Mouse (Mus musculus) embryonic facial prominence, embryonic 13.5 days (tissue): ENCODE data around the gene Armcx4. TPM values are rescaled to one million over a fixed set of nuclear protein-coding genes. Genes with fewer than 3 reads are reported as not detected.
A peak's percentile ranks its signal among the peaks of the same experiment; 100 is the strongest.
"Not testable (repeated sequence)": the region's sequence is repeated elsewhere in the genome, so short reads cannot be mapped to it uniquely, and the experiment has no call there.

Experiments used
- ATAC-seq: fragments of 200-750 bp; cut with Nextera tagmentation; 2 replicates; pipeline ENCODE4 v1.8.0; 2017; ENCODE audit warnings: low read depth; ENCODE audit not compliant: insufficient number of reproducible peaks, insufficient read depth, low FRiP score, low TSS enrichment
- H3K27ac ChIP-seq: fragments of 300-500 bp; sonication (generic); 2 replicates; pipeline ENCODE4 v1.5.1; 2015; ENCODE audit warnings: moderate library complexity, mild to moderate bottlenecking, inconsistent platforms
- H3K27me3 ChIP-seq: fragments of 300-500 bp; sonication (generic); 2 replicates; pipeline ENCODE4 v1.6.1; 2015; ENCODE audit warnings: mild to moderate bottlenecking, inconsistent platforms
- H3K36me3 ChIP-seq: fragments of 300-500 bp; sonication (generic); 2 replicates; pipeline ENCODE4 v1.6.1; 2015; ENCODE audit warnings: mild to moderate bottlenecking, inconsistent platforms
- H3K4me1 ChIP-seq: fragments of 300-500 bp; sonication (generic); 2 replicates; pipeline ENCODE4 v1.6.1; 2015; ENCODE audit warnings: inconsistent platforms
- H3K4me2 ChIP-seq: fragments of 300-500 bp; sonication (generic); 2 replicates; pipeline ENCODE4 v1.6.1; 2015; ENCODE audit warnings: moderate library complexity, mild to moderate bottlenecking, inconsistent platforms
- H3K4me3 ChIP-seq: fragments of 300-500 bp; sonication (generic); 2 replicates; pipeline ENCODE4 v1.5.1; 2015; ENCODE audit warnings: mild to moderate bottlenecking, inconsistent platforms
- H3K9ac ChIP-seq: fragments of 300-500 bp; sonication (generic); 2 replicates; pipeline ENCODE4 v1.6.1; 2015; ENCODE audit warnings: mild to moderate bottlenecking, inconsistent platforms
- H3K9me3 ChIP-seq: fragments of 300-500 bp; sonication (generic); 2 replicates; pipeline ENCODE4 v1.6.1; 2016; ENCODE audit warnings: inconsistent platforms
- WGBS: fragments of 180-500 bp; shearing (Covaris S2); methylation state at CpG from one replicate; pipeline ENCODE4 v1.1.7; 2015; ENCODE audit warnings: mixed read lengths; 5-methylcytosine and 5-hydroxymethylcytosine counted together
- polyA plus RNA-seq: library from polyadenylated mRNA; unstranded; fragments of >200 nt; fragmentation: Nextera tagmentation; extraction: Ambion mirVana; gene quantifications from 2 replicates; pipeline ENCODE4 v1.2.1, GENCODE M21; 2015

The Armcx4 gene
- polyA plus RNA-seq, 1 experiment from 2014 or later = 6.6 TPM

DNA sequence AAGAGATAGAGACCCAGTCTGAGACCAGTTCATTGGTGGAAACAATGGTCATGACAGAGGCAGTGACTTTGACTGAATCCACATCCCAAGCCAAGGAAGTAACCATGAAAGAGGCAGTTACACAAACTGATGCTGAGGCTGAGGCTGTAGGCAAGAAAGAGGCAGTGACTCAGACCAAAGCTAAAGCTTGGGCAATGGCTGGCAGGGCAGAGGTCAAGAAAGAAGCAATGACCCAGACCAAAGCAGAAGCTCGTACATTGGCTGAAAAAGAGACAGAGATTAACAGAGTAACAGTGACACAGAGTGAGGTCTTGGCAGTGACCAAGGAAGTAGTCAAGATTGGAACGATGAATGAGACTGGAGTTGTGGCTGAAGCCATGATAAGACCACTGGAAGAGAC is 3.4 kb downstream of the Armcx4 start:
- WGBS = 84% methylated on average over 2 of the region's 2 CpGs
- peaks cover 10% of the 10 kb centered on the region; the same call in 1 of the 2 replicates for H3K4me1 ChIP-seq
- H3K9ac ChIP-seq = no peak overlapping the region
- peaks cover 56% of the 10 kb centered on the region for H3K36me3 ChIP-seq
- no peaks in the 10 kb centered on the region for H3K9me3 ChIP-seq
- no peak overlapping the region for H3K4me2 ChIP-seq
- H3K27me3 ChIP-seq = peaks cover 35% of the 10 kb centered on the region
- H3K4me3 ChIP-seq = no peak overlapping the region
- ATAC-seq = no peak
- no peak overlapping the region for H3K27ac ChIP-seq

DNA sequence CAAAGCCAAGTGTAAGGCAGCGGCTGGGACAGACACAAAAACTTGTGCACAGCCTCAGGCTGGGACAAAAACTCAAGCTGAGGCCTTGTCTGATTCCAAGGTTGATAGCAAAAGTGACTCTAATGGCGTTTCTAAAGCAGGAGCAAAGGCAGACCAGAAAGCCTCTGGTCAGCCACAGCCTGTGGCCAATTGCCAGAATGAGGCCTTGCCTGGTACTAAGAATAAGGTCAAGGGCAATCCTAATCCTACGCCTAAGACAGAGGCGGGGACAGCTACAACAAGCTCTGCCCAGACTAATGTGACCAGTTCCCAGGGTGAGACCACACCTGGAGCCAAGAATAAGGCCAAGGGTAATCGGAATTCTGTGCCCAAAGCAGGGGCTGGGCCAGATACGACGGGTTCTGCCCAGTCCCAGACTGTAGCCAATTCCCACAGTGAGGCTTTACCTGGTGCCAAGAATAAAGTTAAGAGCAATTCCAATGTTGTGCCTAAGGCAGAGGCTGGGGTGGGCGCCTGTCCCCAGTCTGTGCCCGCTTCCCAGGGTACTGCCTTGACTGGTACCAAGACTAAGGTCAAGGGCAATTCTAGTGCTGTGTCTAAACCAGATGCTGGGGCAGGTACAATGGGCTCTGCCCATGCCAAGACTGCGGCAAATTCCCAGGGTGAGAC is 4.7 kb downstream of the Armcx4 start:
- Histone ChIP-seq H3K27me3 (peaks cover 38% of the 10 kb centered on the region), H3K4me3 (no peak overlapping the region), H3K27ac (no peak overlapping the region), H3K9me3 (no peaks in the 10 kb centered on the region), H3K4me2 (no peak overlapping the region), H3K4me1 (0 out of 2 replicates have a peak, but pooled peaks cover 3% of the 10 kb centered on the region), H3K9ac (no peak overlapping the region), H3K36me3 (peaks cover 67% of the 10 kb centered on the region)
- no peak for ATAC-seq
- WGBS = 87% methylated on average over 10 of the region's 10 CpGs

DNA sequence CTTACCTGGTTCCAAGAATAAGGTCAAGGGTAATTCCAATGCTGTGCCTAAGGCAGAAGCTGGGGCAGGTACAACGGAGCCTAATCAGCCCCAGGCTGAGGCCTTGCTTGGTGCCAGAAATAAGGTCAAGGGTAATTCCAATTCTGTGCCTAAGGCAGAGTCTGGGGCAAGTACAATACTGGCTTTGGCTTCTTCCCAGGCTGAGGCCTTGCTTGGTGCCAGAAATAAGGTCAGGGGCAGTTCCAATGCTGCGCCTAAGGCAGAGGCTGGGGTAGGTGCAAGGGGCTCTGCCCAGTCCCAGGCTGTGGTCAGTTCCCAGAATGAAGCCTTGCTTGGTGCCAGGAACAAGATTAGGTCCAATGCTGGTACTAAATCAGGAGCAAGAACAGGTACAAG is 5.2 kb downstream of the Armcx4 start:
- 85% methylated on average over 2 of the region's 2 CpGs for WGBS
- H3K9ac ChIP-seq = no peak overlapping the region
- no peaks in the 10 kb centered on the region for H3K9me3 ChIP-seq
- no peak overlapping the region for H3K27ac ChIP-seq
- peaks cover 67% of the 10 kb centered on the region for H3K36me3 ChIP-seq
- peaks cover 33% of the 10 kb centered on the region; the same call in 1 of the 2 replicates for H3K27me3 ChIP-seq
- H3K4me3 ChIP-seq = no peak overlapping the region
- ATAC-seq = no peak
- 0 out of 2 replicates have a peak, but pooled peaks cover 3% of the 10 kb centered on the region for H3K4me1 ChIP-seq
- no peak overlapping the region for H3K4me2 ChIP-seq

DNA sequence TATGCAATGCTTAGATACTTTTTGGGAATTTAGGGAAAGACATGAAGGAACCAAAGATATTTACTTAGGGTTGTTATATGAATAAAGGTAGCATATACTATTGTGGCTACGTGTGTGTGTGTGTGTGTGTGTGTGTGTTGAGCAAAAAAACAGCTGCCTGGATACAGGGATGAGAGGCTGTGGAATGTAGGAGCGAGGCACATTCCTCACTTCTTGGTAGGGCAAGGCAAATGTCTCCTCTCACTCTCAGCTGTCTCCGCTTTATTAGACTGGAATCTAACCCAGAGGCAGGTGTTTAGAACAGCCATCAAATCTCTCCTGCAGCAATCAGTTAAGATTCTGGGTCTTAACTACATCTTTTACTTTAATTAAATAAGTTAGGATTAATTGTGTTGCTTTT is 30.5 kb downstream of the Armcx4 start:
- H3K36me3 ChIP-seq = peaks cover 8% of the 10 kb centered on the region
- H3K27ac ChIP-seq = no peak overlapping the region
- peaks cover 21% of the 10 kb centered on the region for H3K27me3 ChIP-seq
- no peak for ATAC-seq
- 49% methylated on average over 3 of the region's 3 CpGs for WGBS
- peaks cover 4% of the 10 kb centered on the region; the same call in 1 of the 2 replicates for H3K4me1 ChIP-seq
- no peak overlapping the region for H3K9ac ChIP-seq
- H3K4me3 ChIP-seq = no peak overlapping the region
- no peaks in the 10 kb centered on the region for H3K9me3 ChIP-seq
- no peak overlapping the region for H3K4me2 ChIP-seq

DNA sequence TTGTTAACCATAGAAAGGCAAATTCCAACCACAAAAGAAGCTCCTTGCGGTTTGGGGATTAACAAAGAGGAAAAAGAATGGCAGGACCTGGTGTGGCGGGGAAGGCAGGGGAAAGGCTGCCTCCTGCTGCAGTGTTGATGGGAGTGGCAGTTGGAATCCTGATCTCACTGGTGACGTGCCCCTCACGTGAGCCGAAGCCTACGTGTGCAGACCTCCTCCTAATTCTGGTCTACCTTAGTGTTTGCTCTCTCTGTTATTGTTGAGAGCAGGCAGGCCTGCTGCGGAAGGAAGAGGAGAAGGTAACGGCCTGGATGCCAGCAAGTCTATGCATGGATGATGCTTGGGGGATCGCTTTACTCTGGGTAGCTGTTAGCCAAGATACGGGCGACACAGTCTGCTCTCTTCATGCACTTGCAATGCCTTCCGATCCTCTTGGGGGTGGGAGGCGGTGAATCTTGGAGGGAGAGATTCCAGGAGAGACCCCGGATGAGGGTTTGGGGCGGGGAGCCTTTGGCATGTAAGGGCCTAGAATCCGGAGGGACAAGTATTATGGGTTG is 31.5 kb downstream of the Armcx4 start, which contains the start of gene Armcx1:
Armcx1 (plus strand) TSS at position 212 of the 557 bp plus-strand sequence.
- ATAC-seq = peak; percentile 91
- Histone ChIP-seq H3K4me3 (peak within 1 kb of the TSS; percentile 51), H3K9ac (peak within 1 kb of the TSS; percentile 77), H3K9me3 (no peaks in the 10 kb centered on the region), H3K27ac (peak within 1 kb of the TSS; percentile 92), H3K36me3 (peaks cover 8% of the 10 kb centered on the region), H3K4me2 (peak within 1 kb of the TSS; percentile 53), H3K27me3 (peaks cover 23% of the 10 kb centered on the region), H3K4me1 (peaks cover 4% of the 10 kb centered on the region; the same call in 1 of the 2 replicates)
- WGBS = 17% methylated on average over 16 of the region's 16 CpGs

DNA sequence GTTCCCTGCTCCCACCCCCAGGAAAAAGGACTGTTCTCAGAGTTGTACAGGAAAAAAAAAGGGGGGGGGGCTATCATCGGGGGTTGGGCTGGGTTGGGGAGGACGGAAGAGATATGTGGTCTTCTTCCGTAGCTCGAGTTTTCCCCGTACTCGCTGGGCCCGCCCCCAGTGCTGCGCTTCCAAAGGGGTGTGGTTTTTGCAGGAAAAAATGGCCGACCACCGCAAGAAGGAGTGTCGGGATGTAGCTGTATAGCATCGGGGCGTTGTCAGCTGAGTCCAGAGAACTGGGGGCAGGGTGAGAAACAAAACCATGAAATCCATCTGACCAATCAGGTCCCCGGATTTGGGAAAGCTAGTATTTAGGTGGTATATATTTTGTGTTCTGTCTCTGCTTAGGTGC is 32.2 kb downstream of the Armcx4 start:
- 21% methylated on average over 14 of the region's 14 CpGs for WGBS
- peaks cover 4% of the 10 kb centered on the region; the same call in 1 of the 2 replicates for H3K4me1 ChIP-seq
- H3K27me3 ChIP-seq = peaks cover 23% of the 10 kb centered on the region
- ATAC-seq = peak; percentile 83; the same call in 1 of the 2 replicates
- H3K27ac ChIP-seq = peak overlapping the region; percentile 92
- H3K4me2 ChIP-seq = peak overlapping the region; percentile 53
- H3K4me3 ChIP-seq = peak overlapping the region; percentile 51
- peak overlapping the region; percentile 77 for H3K9ac ChIP-seq
- no peaks in the 10 kb centered on the region for H3K9me3 ChIP-seq
- H3K36me3 ChIP-seq = peaks cover 8% of the 10 kb centered on the region

DNA sequence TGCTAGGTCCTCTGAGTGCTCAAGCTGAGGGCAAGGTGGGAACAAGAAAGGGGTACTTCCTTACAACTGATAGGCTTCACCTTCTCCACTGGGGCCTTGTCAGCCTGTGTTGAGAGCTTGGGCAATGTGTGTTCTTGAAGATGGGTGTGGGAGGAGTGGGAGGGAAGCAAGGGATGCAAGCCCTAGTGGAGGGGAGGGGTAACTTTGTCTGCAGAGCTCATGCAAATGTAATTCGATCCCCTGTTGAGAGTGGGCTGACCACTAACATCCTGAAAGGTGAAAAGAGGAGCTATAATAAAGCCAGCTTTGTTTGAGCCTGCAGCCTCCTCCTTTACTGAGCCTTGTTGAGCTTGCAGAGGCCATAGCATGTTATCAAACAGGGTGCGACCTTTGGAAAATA is 37.4 kb downstream of the Armcx4 start:
- H3K9me3 ChIP-seq, H3K4me2 ChIP-seq, H3K4me1 ChIP-seq, H3K9ac ChIP-seq, H3K27ac ChIP-seq, H3K4me3 ChIP-seq, ATAC-seq, H3K36me3 ChIP-seq: not testable (repeated sequence)
- H3K27me3 ChIP-seq = peaks cover 24% of the 10 kb centered on the region
- WGBS = 39% methylated on average over 2 of the region's 2 CpGs

DNA sequence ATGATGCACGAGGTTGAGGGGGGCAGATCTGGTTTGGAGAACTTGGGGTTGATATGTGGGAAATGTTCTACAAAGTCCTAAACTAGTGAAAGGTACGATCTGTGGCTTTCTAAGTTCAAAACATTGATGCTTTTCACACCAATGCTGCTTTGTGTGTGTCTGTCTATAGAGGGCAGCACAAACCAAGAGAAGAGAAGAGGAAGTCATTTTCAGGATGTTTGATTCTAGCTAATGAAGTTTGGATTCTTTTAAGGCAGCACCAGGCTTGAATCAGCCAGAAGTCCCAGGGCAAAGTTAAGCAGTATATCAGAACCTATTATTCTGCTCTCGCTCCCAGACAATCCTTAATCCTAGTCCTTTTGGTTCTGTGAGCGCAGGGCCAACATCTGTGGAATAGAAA is 43.5 kb downstream of the Armcx4 start:
- H3K36me3 ChIP-seq = no peaks in the 10 kb centered on the region
- no peak overlapping the region for H3K27ac ChIP-seq
- no peak overlapping the region for H3K9ac ChIP-seq
- peaks cover 40% of the 10 kb centered on the region for H3K27me3 ChIP-seq
- no peaks in the 10 kb centered on the region for H3K4me1 ChIP-seq
- no peaks in the 10 kb centered on the region for H3K9me3 ChIP-seq
- no peak for ATAC-seq
- H3K4me2 ChIP-seq = no peak overlapping the region
- H3K4me3 ChIP-seq = no peak overlapping the region
- 45% methylated on average over 4 of the region's 4 CpGs for WGBS

DNA sequence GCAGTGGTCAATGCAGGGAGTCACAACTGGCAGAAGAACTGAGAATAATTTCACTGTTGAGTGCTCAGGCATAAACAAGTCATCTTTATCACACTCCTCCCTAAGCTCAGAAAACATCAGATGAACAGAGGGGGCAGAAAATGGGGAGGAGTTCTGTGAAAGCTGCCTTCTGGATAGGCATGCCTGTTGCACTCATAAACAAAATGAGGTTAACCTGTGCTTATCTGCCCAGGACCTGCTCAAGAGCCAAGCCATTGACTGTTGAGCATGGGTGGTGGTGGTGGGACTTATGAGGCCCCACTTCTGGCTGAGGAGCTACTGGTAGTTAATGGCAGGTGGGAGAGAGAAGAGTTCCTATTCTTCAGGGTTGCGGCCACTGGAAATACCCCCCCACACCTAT is 51.5 kb downstream of the Armcx4 start:
- no peaks in the 10 kb centered on the region for H3K36me3 ChIP-seq
- H3K4me3 ChIP-seq = no peak overlapping the region
- no peak for ATAC-seq
- H3K4me2 ChIP-seq = no peak overlapping the region
- H3K27me3 ChIP-seq = peaks cover 39% of the 10 kb centered on the region
- 95% methylated on average over 1 of the region's 1 CpGs for WGBS
- H3K4me1 ChIP-seq = no peaks in the 10 kb centered on the region
- no peak overlapping the region for H3K9ac ChIP-seq
- no peak overlapping the region for H3K27ac ChIP-seq
- no peaks in the 10 kb centered on the region for H3K9me3 ChIP-seq

DNA sequence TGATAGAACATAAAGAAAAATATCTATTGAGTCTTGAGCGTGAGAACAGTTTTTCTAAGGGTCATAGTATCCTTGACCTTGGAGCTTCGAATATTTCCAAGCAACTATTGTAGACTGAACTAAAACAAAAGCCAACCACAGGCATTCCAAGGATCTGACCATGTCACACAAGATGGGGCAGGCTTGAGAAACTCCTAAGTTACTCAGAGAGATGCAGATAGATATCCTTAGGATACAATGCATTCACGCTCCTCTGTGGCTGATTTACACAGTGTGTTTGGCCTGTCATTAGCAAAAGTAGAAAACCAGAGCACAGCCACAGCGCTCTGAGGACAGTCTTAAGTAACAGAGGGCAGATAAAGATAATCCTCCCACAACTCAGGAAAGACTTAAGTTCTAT is 52.8 kb downstream of the Armcx4 start:
- no peak overlapping the region for H3K27ac ChIP-seq
- H3K27me3 ChIP-seq = peaks cover 39% of the 10 kb centered on the region
- H3K36me3 ChIP-seq = no peaks in the 10 kb centered on the region
- H3K4me1 ChIP-seq = no peaks in the 10 kb centered on the region
- no peak for ATAC-seq
- H3K9me3 ChIP-seq = no peaks in the 10 kb centered on the region
- H3K9ac ChIP-seq = no peak overlapping the region
- WGBS = 70% methylated on average over 4 of the region's 4 CpGs
- no peak overlapping the region for H3K4me3 ChIP-seq
- H3K4me2 ChIP-seq = no peak overlapping the region

DNA sequence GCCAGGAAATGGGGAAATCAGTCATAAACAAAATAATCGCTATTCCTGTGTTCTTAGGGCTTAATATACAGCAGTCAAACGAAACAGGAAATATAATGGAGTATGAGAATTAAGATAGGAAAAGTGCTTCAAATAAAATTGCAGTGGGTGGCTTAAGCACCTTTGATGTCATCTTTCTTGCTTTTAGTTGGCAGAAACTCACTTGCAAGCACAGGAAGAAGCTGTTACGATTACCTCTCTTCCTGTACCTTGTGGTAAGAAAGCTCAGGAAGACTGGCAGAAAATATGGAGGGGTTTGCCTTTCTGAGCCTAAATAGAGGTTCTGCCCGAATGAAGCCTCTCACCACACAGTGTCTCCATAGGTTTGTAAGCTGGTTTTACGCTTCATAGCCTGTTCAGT is 55.5 kb downstream of the Armcx4 start:
- Histone ChIP-seq H3K4me1 (no peaks in the 10 kb centered on the region), H3K36me3 (no peaks in the 10 kb centered on the region), H3K9me3 (no peaks in the 10 kb centered on the region), H3K27me3 (peaks cover 46% of the 10 kb centered on the region), H3K27ac (no peak overlapping the region), H3K4me2 (no peak overlapping the region), H3K4me3 (no peak overlapping the region), H3K9ac (no peak overlapping the region)
- ATAC-seq = no peak
- WGBS = 71% methylated on average over 5 of the region's 5 CpGs
